Mouse (Mus musculus) spleen, adult 2 months (tissue): ENCODE measurements at regions not wholly inside any gene's neighbourhood (a gene's known extent, or its start where the extent isn't known, plus 50 kb on each side); places are given as distances from the start of the nearest gene placed in this dataset.

Experiments
- CTCF ChIP-seq: fragments of 200-500 bp; IDR thresholded peaks from 2 replicates; pipeline ENCODE4 v1.5.1; 2011; ENCODE audit warnings: mild to moderate bottlenecking, inconsistent platforms; ENCODE audit not compliant: insufficient read depth, insufficient read length, insufficient replicate concordance; ENCODE audit errors: extremely low read depth
- POLR2A ChIP-seq: fragments of 200-500 bp; IDR thresholded peaks from 2 replicates; pipeline ENCODE4 v1.6.1; 2011; ENCODE audit warnings: low read depth, low read length, inconsistent platforms

- TF ChIP-seq POLR2A (no peak), CTCF (no peak)
Measured at GRCm38 (mm10) chr8:126832163-126832978, 113.3 kb downstream of the Tomm20 start.
